Mouse (Mus musculus): ENCODE measurements around the gene Ptafr.
A peak's percentile ranks its signal among the peaks of the same experiment; 100 is the strongest.

GRCm38 (mm10) chr4:132573327-132573726 lies 9.5 kb downstream of the Ptafr start:
- TF ChIP-seq CTCF (conservative IDR thresholded peaks at IDR 0.05 in 1 of 2, IDR thresholded peaks at IDR 0.05 in 1 of 2; ENCODE audit: low read depth in 2 of 2, low read length in 2 of 2) = no peak
- no peak for TF ChIP-seq MXI1 (IDR thresholded peaks at IDR 0.05; ENCODE audit: low read depth, low read length)
- TF ChIP-seq E2F4 (IDR thresholded peaks at IDR 0.05; ENCODE audit: insufficient replicate concordance, low read depth, low read length) = no peak
- no peak for TF ChIP-seq USF1 (IDR thresholded peaks at IDR 0.05; ENCODE audit: low read depth, low read length)
- no peak for TF ChIP-seq EP300 (IDR thresholded peaks at IDR 0.05; ENCODE audit: low read length)
- no peak for TF ChIP-seq CHD2 (IDR thresholded peaks at IDR 0.05; ENCODE audit: low read length)
- no peak for TF ChIP-seq ZMIZ1 (IDR thresholded peaks at IDR 0.05; ENCODE audit: low read depth, low read length)
- peak; percentile 59; the same call in 1 of the 2 replicates for TF ChIP-seq MAX (IDR thresholded peaks at IDR 0.05; ENCODE audit: low read length)
- 0 out of 2 replicates have a peak, but pooled peaks have one; percentile 25 for TF ChIP-seq MYC (IDR thresholded peaks at IDR 0.05; ENCODE audit: low read depth, low read length)
- no peak for TF ChIP-seq RCOR1 (conservative IDR thresholded peaks at IDR 0.05; ENCODE audit: low read depth, low read length)

Measured in CH12.LX (cell line).